Mouse (Mus musculus): Measurements from ENCODE around the gene Trpm2.
"Not testable (repeated sequence)": the region's sequence is repeated elsewhere in the genome, so short reads cannot be mapped to it uniquely, and the experiment has no call there.

Trpm2 gene

GRCm38 (mm10) chr10:77970481-77970880 is at the start of gene Trpm2:
TSS of gene Trpm2 (minus strand) at chr10:77970563.
- DNase-seq = no peak

GRCm38 (mm10) chr10:78019984-78020383 is 49.6 kb upstream of the Trpm2 start:
- DNase-seq = not testable (repeated sequence)

GRCm38 (mm10) chr10:78019291-78019690 is 48.9 kb upstream of the Trpm2 start:
- DNase-seq = no peak

- DNase-seq = peak; percentile 92
These were observed 48.4 kb upstream of the Trpm2 start for GRCm38 (mm10) chr10:78018797-78019203.

GRCm38 (mm10) chr10:78016366-78016765 is 46.0 kb upstream of the Trpm2 start:
- no peak for DNase-seq

GRCm38 (mm10) chr10:78015489-78015888 is 45.1 kb upstream of the Trpm2 start:
- no peak for DNase-seq

- no peak for DNase-seq
These were observed 42.5 kb upstream of the Trpm2 start for GRCm38 (mm10) chr10:78012661-78013495.

GRCm38 (mm10) chr10:78011116-78011515 is 40.8 kb upstream of the Trpm2 start:
- DNase-seq = not testable (repeated sequence)

- no peak for DNase-seq
These were observed 40.0 kb upstream of the Trpm2 start for GRCm38 (mm10) chr10:78010335-78010734.

- DNase-seq = no peak
These were observed 39.6 kb upstream of the Trpm2 start, which contains the start of gene Pfkl for GRCm38 (mm10) chr10:78009945-78010293. TSS of gene Pfkl (minus strand) at chr10:78010083.

- DNase-seq = peak; percentile 95
These were observed 39.0 kb upstream of the Trpm2 start for GRCm38 (mm10) chr10:78009184-78009944.

- DNase-seq = no peak
These were observed 37.8 kb upstream of the Trpm2 start for GRCm38 (mm10) chr10:78008169-78008568.

GRCm38 (mm10) chr10:78007203-78007602 is 36.8 kb upstream of the Trpm2 start:
- DNase-seq = no peak

- no peak for DNase-seq
These were observed 35.6 kb upstream of the Trpm2 start for GRCm38 (mm10) chr10:78005791-78006438.

GRCm38 (mm10) chr10:78004479-78005100 is 34.2 kb upstream of the Trpm2 start:
- no peak for DNase-seq

- no peak for DNase-seq
These were observed 32.0 kb upstream of the Trpm2 start for GRCm38 (mm10) chr10:78002316-78002715.

- DNase-seq = no peak
These were observed 31.4 kb upstream of the Trpm2 start for GRCm38 (mm10) chr10:78001796-78002195.

- no peak for DNase-seq
These were observed 29.8 kb upstream of the Trpm2 start for GRCm38 (mm10) chr10:78000200-78000599.

- no peak for DNase-seq
These were observed 25.3 kb upstream of the Trpm2 start for GRCm38 (mm10) chr10:77995639-77996038.

- DNase-seq = no peak
These were observed 15.4 kb upstream of the Trpm2 start for GRCm38 (mm10) chr10:77985775-77986174.

- DNase-seq = peak; percentile 72
These were observed 14.3 kb upstream of the Trpm2 start for GRCm38 (mm10) chr10:77984660-77985059.

- peak; percentile 100 for DNase-seq
These were observed 8.3 kb upstream of the Trpm2 start, which contains the start of gene 1810043G02Rik for GRCm38 (mm10) chr10:77978351-77979350. TSS of gene 1810043G02Rik (plus strand) at chr10:77978524.
